Mouse (Mus musculus) lung, embryonic 16.5 days (tissue): Measurements from ENCODE around the gene Edem3. TPM values are rescaled to one million over a fixed set of nuclear protein-coding genes. Genes with fewer than 3 reads are reported as not detected.
"Not testable (repeated sequence)": the region's sequence is repeated elsewhere in the genome, so short reads cannot be mapped to it uniquely, and the experiment has no call there.

Experiments
- ATAC-seq: fragments of 200-750 bp; cut with Nextera tagmentation; 2 replicates; pipeline ENCODE4 v1.8.0; 2017; ENCODE audit warnings: low read depth, mild to moderate bottlenecking, moderate library complexity
- H3K27ac ChIP-seq: fragments of 300-500 bp; sonication (generic); 2 replicates; pipeline ENCODE4 v1.5.1; 2014; ENCODE audit warnings: mild to moderate bottlenecking, control low read depth, low read length
- H3K27me3 ChIP-seq: fragments of 300-500 bp; sonication (generic); 2 replicates; pipeline ENCODE4 v1.6.1; 2014; ENCODE audit warnings: low read depth, low read length, mixed read lengths; ENCODE audit not compliant: control insufficient read depth, insufficient read depth
- H3K36me3 ChIP-seq: fragments of 300-500 bp; sonication (generic); 2 replicates; pipeline ENCODE4 v1.6.1; 2014; ENCODE audit warnings: low read length; ENCODE audit not compliant: control insufficient read depth, insufficient read depth
- H3K4me1 ChIP-seq: fragments of 300-500 bp; sonication (generic); replicated peaks from 2 replicates; pipeline ENCODE4 v1.6.1; 2014; ENCODE audit warnings: low read length, mixed read lengths; ENCODE audit not compliant: control insufficient read depth, insufficient read depth
- H3K4me2 ChIP-seq: fragments of 300-500 bp; sonication (generic); 2 replicates; pipeline ENCODE4 v1.6.1; 2014; ENCODE audit warnings: low read depth, low read length, control low read depth
- H3K4me3 ChIP-seq: fragments of 300-500 bp; sonication (generic); 2 replicates; pipeline ENCODE4 v1.5.1; 2014; ENCODE audit warnings: mild to moderate bottlenecking, low read length, control low read depth
- H3K9ac ChIP-seq: fragments of 300-500 bp; sonication (generic); 2 replicates; pipeline ENCODE4 v1.6.1; 2014; ENCODE audit warnings: low read length, control low read depth
- H3K9me3 ChIP-seq: fragments of 300-500 bp; sonication (generic); 2 replicates; pipeline ENCODE4 v1.6.1; 2016; ENCODE audit warnings: low read length; ENCODE audit not compliant: control insufficient read depth
- WGBS: fragments of 180-500 bp; shearing (Covaris S2); extraction: QIAGEN DNeasy Blood & Tissue Kit; methylation state at CpG from one replicate; pipeline ENCODE4 v1.1.7; 2014; 5-methylcytosine and 5-hydroxymethylcytosine counted together
- polyA plus RNA-seq: library from polyadenylated mRNA; unstranded; fragments of >200 nt; fragmentation: Nextera tagmentation; extraction: Ambion mirVana; gene quantifications from 2 replicates; pipeline ENCODE4 v1.2.1, GENCODE M21; 2015

Gene Edem3
- polyA plus RNA-seq, 1 experiment from 2014 or later = 17.7 TPM

- H3K4me1 ChIP-seq = peaks cover 3% of the 10 kb centered on the region; the same call in 1 of the 2 replicates
- WGBS = 36% methylated on average over 4 of the region's 4 CpGs
Observed at GRCm38 (mm10) chr1:151728141-151728540, 27.0 kb upstream of the Edem3 start.

GRCm38 (mm10) chr1:151737146-151737545, 18.0 kb upstream of the Edem3 start:
- Histone ChIP-seq H3K4me2 (no peak overlapping the region), H3K36me3 (no peaks in the 10 kb centered on the region), H3K4me1 (no peaks in the 10 kb centered on the region), H3K9ac (no peak overlapping the region), H3K27ac (no peak overlapping the region), H3K9me3 (no peaks in the 10 kb centered on the region), H3K4me3 (no peak overlapping the region), H3K27me3 (no peaks in the 10 kb centered on the region)
- ATAC-seq = no peak
- WGBS = 93% methylated on average over 2 of the region's 2 CpGs

More at GRCm38 (mm10) chr1:151728141-151728540, 27.0 kb upstream of the Edem3 start:
- no peak for ATAC-seq
- H3K4me2 ChIP-seq = no peak overlapping the region
- no peaks in the 10 kb centered on the region for H3K9me3 ChIP-seq
- no peak overlapping the region for H3K4me3 ChIP-seq
- H3K27ac ChIP-seq = no peak overlapping the region
- no peaks in the 10 kb centered on the region for H3K27me3 ChIP-seq
- no peak overlapping the region for H3K9ac ChIP-seq
- no peaks in the 10 kb centered on the region for H3K36me3 ChIP-seq

GRCm38 (mm10) chr1:151741199-151741621, 14.0 kb upstream of the Edem3 start:
- Histone ChIP-seq H3K9ac (no peak overlapping the region), H3K4me2 (no peak overlapping the region), H3K4me3 (no peak overlapping the region), H3K9me3 (no peaks in the 10 kb centered on the region), H3K27ac (no peak overlapping the region), H3K4me1 (no peaks in the 10 kb centered on the region), H3K27me3 (no peaks in the 10 kb centered on the region), H3K36me3 (no peaks in the 10 kb centered on the region)
- ATAC-seq = no peak
- WGBS = 43% methylated on average over 7 of the region's 7 CpGs

GRCm38 (mm10) chr1:151749894-151750293, 5.3 kb upstream of the Edem3 start:
- H3K36me3 ChIP-seq = not testable (repeated sequence)
- 83% methylated on average over 2 of the region's 2 CpGs for WGBS

GRCm38 (mm10) chr1:151752946-151753345, 2.2 kb upstream of the Edem3 start:
- WGBS = 48% methylated on average over 4 of the region's 4 CpGs
- no peak for ATAC-seq
- no peak overlapping the region for H3K27ac ChIP-seq
- H3K27me3 ChIP-seq = no peaks in the 10 kb centered on the region
- no peak overlapping the region for H3K4me3 ChIP-seq
- no peak overlapping the region for H3K4me2 ChIP-seq
- H3K4me1 ChIP-seq = peaks cover 16% of the 10 kb centered on the region
- no peaks in the 10 kb centered on the region for H3K36me3 ChIP-seq
- no peaks in the 10 kb centered on the region for H3K9me3 ChIP-seq
- H3K9ac ChIP-seq = no peak overlapping the region

More at GRCm38 (mm10) chr1:151749894-151750293, 5.3 kb upstream of the Edem3 start:
- H3K4me3 ChIP-seq, H3K9ac ChIP-seq, H3K27ac ChIP-seq, H3K27me3 ChIP-seq, ATAC-seq, H3K4me1 ChIP-seq, H3K4me2 ChIP-seq, H3K9me3 ChIP-seq: not testable (repeated sequence)

- ATAC-seq = no peak
- H3K4me3 ChIP-seq = no peak overlapping the region
- no peak overlapping the region for H3K27ac ChIP-seq
- no peaks in the 10 kb centered on the region for H3K36me3 ChIP-seq
- H3K4me2 ChIP-seq = peak overlapping the region; percentile 54; the same call in 1 of the 2 replicates
- no peaks in the 10 kb centered on the region for H3K27me3 ChIP-seq
- H3K4me1 ChIP-seq = peaks cover 18% of the 10 kb centered on the region
- no peak overlapping the region for H3K9ac ChIP-seq
- 66% methylated on average over 8 of the region's 8 CpGs for WGBS
- no peaks in the 10 kb centered on the region for H3K9me3 ChIP-seq
Observed at GRCm38 (mm10) chr1:151753374-151753929, 1.7 kb upstream of the Edem3 start.

GRCm38 (mm10) chr1:151754028-151754489, 1.1 kb upstream of the Edem3 start:
- Histone ChIP-seq H3K4me1 (peaks cover 18% of the 10 kb centered on the region), H3K36me3 (no peaks in the 10 kb centered on the region), H3K9me3 (no peaks in the 10 kb centered on the region), H3K9ac (peak overlapping the region; percentile 56; the same call in 1 of the 2 replicates), H3K27ac (no peak overlapping the region), H3K4me3 (peak overlapping the region; percentile 98), H3K4me2 (peak overlapping the region; percentile 54), H3K27me3 (no peaks in the 10 kb centered on the region)
- WGBS = 42% methylated on average over 10 of the region's 10 CpGs
- no peak for ATAC-seq

- Histone ChIP-seq H3K27me3 (no peaks in the 10 kb centered on the region), H3K4me3 (peak overlapping the region; percentile 98), H3K9me3 (no peaks in the 10 kb centered on the region), H3K36me3 (no peaks in the 10 kb centered on the region), H3K4me2 (peak overlapping the region; percentile 94), H3K27ac (peak overlapping the region; percentile 78), H3K4me1 (peaks cover 18% of the 10 kb centered on the region), H3K9ac (peak overlapping the region; percentile 72)
- ATAC-seq = peak; percentile 11; the same call in 1 of the 2 replicates
- WGBS = 3% methylated on average over 36 of the region's 36 CpGs
Observed at GRCm38 (mm10) chr1:151755660-151756424, 671 bp downstream of the Edem3 start.

- Histone ChIP-seq H3K4me2 (peak overlapping the region; percentile 94), H3K4me1 (peaks cover 18% of the 10 kb centered on the region), H3K9me3 (no peaks in the 10 kb centered on the region), H3K27me3 (no peaks in the 10 kb centered on the region), H3K4me3 (peak overlapping the region; percentile 98), H3K27ac (no peak overlapping the region), H3K36me3 (no peaks in the 10 kb centered on the region), H3K9ac (no peak overlapping the region)
- 17% methylated on average over 1 of the region's 1 CpGs for WGBS
- no peak for ATAC-seq
Observed at GRCm38 (mm10) chr1:151756425-151756728, 1.2 kb downstream of the Edem3 start.
